Mouse (Mus musculus): Measurements from ENCODE around the gene Antxr1. TPM values are rescaled to one million over a fixed set of nuclear protein-coding genes. Genes with fewer than 3 reads are reported as not detected.

Gene Antxr1
- polyA plus RNA-seq (2016; fragmentation: Nextera tagmentation; extraction: Ambion mirVana) = 4.8 TPM in 2 replicates

- Histone ChIP-seq H3K9ac (peak within 1 kb of the TSS; percentile 86), H3K27me3 (replicated peaks) (no peaks in the 10 kb centered on the region), H3K4me3 (peak within 1 kb of the TSS; percentile 72), H3K4me2 (replicated peaks) (peak within 1 kb of the TSS; percentile 91), H3K4me1 (peaks cover 13% of the 10 kb centered on the region), H3K36me3 (no peaks in the 10 kb centered on the region), H3K27ac (no peak within 1 kb of the TSS; the same call in 1 of the 2 replicates), H3K9me3 (no peaks in the 10 kb centered on the region)
- peak; percentile 85 for ATAC-seq (ENCODE audit: low FRiP score, low read depth)
- under 1% methylated on average over 54 of the region's 54 CpGs for WGBS
Measured at GRCm38 (mm10) chr6:87335091-87335934, at the start of gene Antxr1. TSS of gene Antxr1 (minus strand) at chr6:87335821.

- Histone ChIP-seq H3K27me3 (replicated peaks) (peaks cover 4% of the 10 kb centered on the region; the same call in 1 of the 2 replicates), H3K9me3 (no peaks in the 10 kb centered on the region), H3K4me1 (peaks cover 4% of the 10 kb centered on the region; the same call in 1 of the 2 replicates), H3K27ac (no peak overlapping the region), H3K4me2 (replicated peaks) (no peak overlapping the region), H3K36me3 (no peaks in the 10 kb centered on the region), H3K9ac (no peak overlapping the region), H3K4me3 (no peak overlapping the region)
- no peak for ATAC-seq (ENCODE audit: low FRiP score, low read depth)
- 65% methylated on average over 5 of the region's 6 CpGs for WGBS
Measured at GRCm38 (mm10) chr6:87384761-87385160, 49.1 kb upstream of the Antxr1 start.

GRCm38 (mm10) chr6:87383926-87384691, 48.5 kb upstream of the Antxr1 start:
- Histone ChIP-seq H3K4me1 (no peaks in the 10 kb centered on the region), H3K4me2 (replicated peaks) (peak overlapping the region; percentile 52), H3K36me3 (no peaks in the 10 kb centered on the region), H3K27ac (no peak overlapping the region), H3K9me3 (no peaks in the 10 kb centered on the region), H3K27me3 (replicated peaks) (peaks cover 4% of the 10 kb centered on the region; the same call in 1 of the 2 replicates), H3K9ac (no peak overlapping the region), H3K4me3 (peak overlapping the region; percentile 12; the same call in 1 of the 2 replicates)
- ATAC-seq (ENCODE audit: low FRiP score, low read depth) = no peak
- 20% methylated on average over 24 of the region's 24 CpGs for WGBS

- no peaks in the 10 kb centered on the region for H3K36me3 ChIP-seq
- H3K4me3 ChIP-seq = no peak within 1 kb of the TSS
- no peaks in the 10 kb centered on the region for H3K9me3 ChIP-seq
- no peak within 1 kb of the TSS for H3K9ac ChIP-seq
- WGBS = 90% methylated on average over 9 of the region's 9 CpGs
- ATAC-seq (ENCODE audit: low FRiP score, low read depth) = no peak
- no peak within 1 kb of the TSS for H3K27ac ChIP-seq
- H3K4me2 ChIP-seq (replicated peaks) = no peak within 1 kb of the TSS
- no peaks in the 10 kb centered on the region for H3K4me1 ChIP-seq
- H3K27me3 ChIP-seq (replicated peaks) = no peaks in the 10 kb centered on the region
Measured at GRCm38 (mm10) chr6:87373057-87373456, 37.4 kb upstream of the Antxr1 start, which contains the start of gene Gkn2. TSS of gene Gkn2 (plus strand) at chr6:87373357.

- ATAC-seq (ENCODE audit: low FRiP score, low read depth) = no peak
- H3K4me2 ChIP-seq (replicated peaks) = no peak overlapping the region
- H3K4me3 ChIP-seq = no peak overlapping the region
- H3K4me1 ChIP-seq = no peaks in the 10 kb centered on the region
- no peak overlapping the region for H3K9ac ChIP-seq
- WGBS = 92% methylated on average over 5 of the region's 5 CpGs
- H3K36me3 ChIP-seq = no peaks in the 10 kb centered on the region
- H3K27ac ChIP-seq = no peak overlapping the region
- no peaks in the 10 kb centered on the region for H3K9me3 ChIP-seq
- H3K27me3 ChIP-seq (replicated peaks) = no peaks in the 10 kb centered on the region
Measured at GRCm38 (mm10) chr6:87369223-87369622, 33.6 kb upstream of the Antxr1 start.

GRCm38 (mm10) chr6:87354441-87354840, 18.8 kb upstream of the Antxr1 start:
- H3K27ac ChIP-seq = no peak overlapping the region
- no peak overlapping the region for H3K4me2 ChIP-seq (replicated peaks)
- no peaks in the 10 kb centered on the region for H3K27me3 ChIP-seq (replicated peaks)
- H3K9ac ChIP-seq = no peak overlapping the region
- ATAC-seq (ENCODE audit: low FRiP score, low read depth) = no peak
- no peak overlapping the region for H3K4me3 ChIP-seq
- no peaks in the 10 kb centered on the region for H3K36me3 ChIP-seq
- H3K4me1 ChIP-seq = no peaks in the 10 kb centered on the region
- 67% methylated on average over 5 of the region's 5 CpGs for WGBS
- no peaks in the 10 kb centered on the region for H3K9me3 ChIP-seq

GRCm38 (mm10) chr6:87350829-87351228, 15.2 kb upstream of the Antxr1 start, which contains the start of gene Gkn1:
TSS of gene Gkn1 (minus strand) at chr6:87350942.
- Histone ChIP-seq H3K4me1 (no peaks in the 10 kb centered on the region), H3K4me2 (replicated peaks) (no peak within 1 kb of the TSS), H3K36me3 (no peaks in the 10 kb centered on the region), H3K4me3 (no peak within 1 kb of the TSS), H3K9me3 (no peaks in the 10 kb centered on the region), H3K9ac (no peak within 1 kb of the TSS), H3K27ac (no peak within 1 kb of the TSS), H3K27me3 (replicated peaks) (no peaks in the 10 kb centered on the region)
- ATAC-seq (ENCODE audit: low FRiP score, low read depth) = no peak
- WGBS = 88% methylated on average over 8 of the region's 8 CpGs

- no peak overlapping the region for H3K4me3 ChIP-seq
- ATAC-seq (ENCODE audit: low FRiP score, low read depth) = no peak
Measured at GRCm38 (mm10) chr6:87335935-87336295, 294 bp upstream of the Antxr1 start.

GRCm38 (mm10) chr6:87334361-87335090, 1.1 kb downstream of the Antxr1 start:
- Histone ChIP-seq H3K9ac (peak overlapping the region; percentile 86), H3K4me1 (peaks cover 13% of the 10 kb centered on the region), H3K36me3 (no peaks in the 10 kb centered on the region), H3K4me3 (peak overlapping the region; percentile 72), H3K27me3 (replicated peaks) (no peaks in the 10 kb centered on the region), H3K27ac (no peak overlapping the region), H3K9me3 (no peaks in the 10 kb centered on the region), H3K4me2 (replicated peaks) (peak overlapping the region; percentile 91)
- no peak for ATAC-seq (ENCODE audit: low FRiP score, low read depth)
- 10% methylated on average over 11 of the region's 11 CpGs for WGBS

More at GRCm38 (mm10) chr6:87335935-87336295, 294 bp upstream of the Antxr1 start:
- 36% methylated on average over 6 of the region's 6 CpGs for WGBS
- H3K36me3 ChIP-seq = no peaks in the 10 kb centered on the region
- no peaks in the 10 kb centered on the region for H3K27me3 ChIP-seq (replicated peaks)
- no peak overlapping the region for H3K9ac ChIP-seq
- H3K4me2 ChIP-seq (replicated peaks) = peak overlapping the region; percentile 91; the same call in 1 of the 2 replicates
- peaks cover 13% of the 10 kb centered on the region for H3K4me1 ChIP-seq
- H3K27ac ChIP-seq = no peak overlapping the region
- H3K9me3 ChIP-seq = no peaks in the 10 kb centered on the region

- no peak overlapping the region for H3K27ac ChIP-seq
- ATAC-seq (ENCODE audit: low FRiP score, low read depth) = no peak
- no peaks in the 10 kb centered on the region for H3K27me3 ChIP-seq (replicated peaks)
- peaks cover 18% of the 10 kb centered on the region for H3K4me1 ChIP-seq
- H3K4me3 ChIP-seq = no peak overlapping the region
- 94% methylated on average over 2 of the region's 2 CpGs for WGBS
- no peak overlapping the region for H3K4me2 ChIP-seq (replicated peaks)
- H3K9ac ChIP-seq = no peak overlapping the region
- H3K36me3 ChIP-seq = no peaks in the 10 kb centered on the region
- no peaks in the 10 kb centered on the region for H3K9me3 ChIP-seq
Measured at GRCm38 (mm10) chr6:87332380-87332779, 3.2 kb downstream of the Antxr1 start.

- no peak overlapping the region for H3K4me2 ChIP-seq (replicated peaks)
- WGBS = 78% methylated on average over 22 of the region's 22 CpGs
Measured at GRCm38 (mm10) chr6:87328265-87329173, 7.1 kb downstream of the Antxr1 start.

More at GRCm38 (mm10) chr6:87328265-87329173, 7.1 kb downstream of the Antxr1 start:
- no peaks in the 10 kb centered on the region for H3K27me3 ChIP-seq (replicated peaks)
- H3K9me3 ChIP-seq = no peaks in the 10 kb centered on the region
- no peak overlapping the region for H3K9ac ChIP-seq
- H3K27ac ChIP-seq = no peak overlapping the region
- ATAC-seq (ENCODE audit: low FRiP score, low read depth) = no peak
- no peaks in the 10 kb centered on the region for H3K36me3 ChIP-seq
- H3K4me3 ChIP-seq = no peak overlapping the region
- H3K4me1 ChIP-seq = peaks cover 5% of the 10 kb centered on the region; the same call in 1 of the 2 replicates
